Mouse (Mus musculus) embryonic fibroblast, embryonic 13.5 days (primary cell): ENCODE data around the gene Slamf8. TPM values are rescaled to one million over a fixed set of nuclear protein-coding genes. Genes with fewer than 3 reads are reported as not detected.

Source experiments
- H3K27ac ChIP-seq: 2 replicates; pipeline ENCODE4 v1.5.1; 2012; ENCODE audit warnings: low read length, control low read depth, inconsistent platforms; ENCODE audit not compliant: insufficient read depth
- H3K4me1 ChIP-seq: 2 replicates; pipeline ENCODE4 v1.6.1; 2011; ENCODE audit warnings: low read length; ENCODE audit not compliant: control insufficient read depth, insufficient read depth
- H3K4me3 ChIP-seq: 2 replicates; pipeline ENCODE4 v1.5.1; 2011; ENCODE audit warnings: mild to moderate bottlenecking, control low read depth, low read length; ENCODE audit not compliant: insufficient read depth
- CTCF ChIP-seq: IDR thresholded peaks from 2 replicates; pipeline ENCODE4 v1.5.1; 2011; ENCODE audit warnings: mild to moderate bottlenecking, control low read depth, low read length, moderate library complexity, borderline replicate concordance; ENCODE audit not compliant: insufficient read depth
- POLR2A ChIP-seq: IDR thresholded peaks from 2 replicates; pipeline ENCODE4 v1.6.1; 2011; ENCODE audit warnings: low read depth, mild to moderate bottlenecking, control low read depth, low read length, moderate library complexity
- polyA plus RNA-seq: library from polyadenylated mRNA; stranded (reverse); fragments of >200 nt; gene quantifications from 2 replicates; pipeline ENCODE4 v1.2.4, GENCODE M21; 2011; ENCODE audit warnings: low read depth; ENCODE audit not compliant: missing spikeins, insufficient read length

Gene Slamf8
- polyA plus RNA-seq, 1 experiment, result not detected

- H3K4me3 ChIP-seq, result no peak overlapping the region
- no peak for TF ChIP-seq CTCF
- TF ChIP-seq POLR2A, result no peak
- no peak overlapping the region for H3K27ac ChIP-seq
- no peaks in the 10 kb centered on the region for H3K4me1 ChIP-seq
These were observed 50.0 kb downstream of the Slamf8 start for GRCm38 (mm10) chr1:172540283-172540820.

GRCm38 (mm10) chr1:172539827-172540226 is 50.5 kb downstream of the Slamf8 start:
- no peak for TF ChIP-seq POLR2A
- TF ChIP-seq CTCF, result no peak
- Histone ChIP-seq H3K27ac (no peak overlapping the region), H3K4me3 (no peak overlapping the region), H3K4me1 (no peaks in the 10 kb centered on the region)

GRCm38 (mm10) chr1:172535116-172535515 is 55.3 kb downstream of the Slamf8 start:
- Histone ChIP-seq H3K4me1 (peaks cover 8% of the 10 kb centered on the region), H3K27ac (no peak overlapping the region), H3K4me3 (no peak overlapping the region)
- TF ChIP-seq CTCF, result no peak
- TF ChIP-seq POLR2A, result no peak

GRCm38 (mm10) chr1:172532551-172532950 is 57.8 kb downstream of the Slamf8 start:
- Histone ChIP-seq H3K4me1 (peaks cover 8% of the 10 kb centered on the region), H3K4me3 (no peak overlapping the region), H3K27ac (no peak overlapping the region)
- TF ChIP-seq POLR2A (no peak), CTCF (no peak)

Other genes with a start within 250 kb of the Slamf8 start
- 0.08 and 0.91 TPM in 2 replicates for gene Kcnj10, start 249.4 kb downstream of the Slamf8 start, polyA plus RNA-seq
- 11.5 and 12.9 TPM in 2 replicates for gene Pigm, start 214.0 kb downstream of the Slamf8 start, polyA plus RNA-seq
- gene Slamf9, start 115.2 kb downstream of the Slamf8 start, polyA plus RNA-seq, result 0.63 and 2.5 TPM in 2 replicates
- gene Igsf9, start 108.8 kb downstream of the Slamf8 start, polyA plus RNA-seq, result 5.4 and 6.4 TPM in 2 replicates
- 468 and 642 TPM in 2 replicates for gene Tagln2, start 90.5 kb downstream of the Slamf8 start, polyA plus RNA-seq
- 0.85 and 2.9 TPM in 2 replicates for gene Cfap45, start 69.8 kb downstream of the Slamf8 start, polyA plus RNA-seq
- not detected in 2 replicates for gene Vsig8, start 34.6 kb downstream of the Slamf8 start, polyA plus RNA-seq
- not detected in 2 replicates for gene Fcrl6, start 12.0 kb upstream of the Slamf8 start, polyA plus RNA-seq
- 4.9 and 10.4 TPM in 2 replicates for gene Dusp23, start 42.4 kb upstream of the Slamf8 start, polyA plus RNA-seq
- not detected in 2 replicates for gene Crp, start 107.5 kb upstream of the Slamf8 start, polyA plus RNA-seq